Mouse (Mus musculus) megakaryocyte, embryonic 14.5 days (primary cell): ENCODE measurements around the gene Gpr156.

Source experiments
- FLI1 ChIP-seq: IDR thresholded peaks from 2 replicates; pipeline ENCODE4 v1.6.1; 2012; ENCODE audit warnings: low read length, inconsistent platforms, mixed read lengths
- GATA1 ChIP-seq: IDR thresholded peaks from 3 replicates; pipeline ENCODE4 v1.6.1; 2012; ENCODE audit warnings: mixed read lengths, low read length, inconsistent platforms, borderline replicate concordance

DNA sequence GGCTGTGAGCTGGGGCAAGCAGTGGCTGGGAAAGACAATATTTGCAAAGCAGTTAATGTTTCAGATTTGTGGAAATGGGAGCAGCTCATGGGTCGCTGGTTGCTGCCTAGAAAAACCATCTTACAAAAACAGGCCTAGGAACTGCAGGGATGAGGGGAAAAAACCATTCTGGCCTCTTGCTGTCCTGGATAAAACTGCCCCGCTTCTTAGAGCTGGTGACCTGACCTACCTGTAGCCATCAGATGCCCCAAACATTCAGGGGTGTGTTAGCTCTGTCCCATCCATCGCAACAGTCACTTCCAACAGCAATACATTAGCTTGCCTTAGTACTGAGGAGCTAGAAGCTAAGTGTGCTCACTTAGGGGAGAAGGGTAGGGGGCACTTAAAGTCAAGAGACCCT lies 27.3 kb upstream of the Gpr156 start:
- TF ChIP-seq GATA1 (no peak), FLI1 (no peak)
